Mouse (Mus musculus) limb, embryonic 15.5 days (tissue): Measurements from ENCODE around the gene Tmtc2. TPM values are rescaled to one million over a fixed set of nuclear protein-coding genes. Genes with fewer than 3 reads are reported as not detected.

ENCODE experiments used
- ATAC-seq: fragments of 200-750 bp; cut with Nextera tagmentation; 2 replicates; pipeline ENCODE4 v1.8.0; 2017; ENCODE audit warnings: low read depth, moderate TSS enrichment; ENCODE audit not compliant: insufficient number of reproducible peaks, low FRiP score, low TSS enrichment
- H3K27ac ChIP-seq: fragments of 300-500 bp; sonication (generic); 2 replicates; pipeline ENCODE4 v1.5.1; 2015; ENCODE audit warnings: moderate library complexity, mild to moderate bottlenecking, inconsistent platforms
- H3K27me3 ChIP-seq: fragments of 300-500 bp; sonication (generic); 2 replicates; pipeline ENCODE4 v1.6.1; 2015; ENCODE audit warnings: inconsistent platforms
- H3K36me3 ChIP-seq: fragments of 300-500 bp; sonication (generic); 2 replicates; pipeline ENCODE4 v1.6.1; 2015; ENCODE audit warnings: inconsistent platforms
- H3K4me1 ChIP-seq: fragments of 300-500 bp; sonication (generic); 2 replicates; pipeline ENCODE4 v1.6.1; 2015; ENCODE audit warnings: inconsistent platforms
- H3K4me2 ChIP-seq: fragments of 300-500 bp; sonication (generic); 2 replicates; pipeline ENCODE4 v1.6.1; 2015; ENCODE audit warnings: mild to moderate bottlenecking, inconsistent platforms
- H3K4me3 ChIP-seq: fragments of 300-500 bp; sonication (generic); 2 replicates; pipeline ENCODE4 v1.5.1; 2015; ENCODE audit warnings: mild to moderate bottlenecking, inconsistent platforms
- H3K9ac ChIP-seq: fragments of 300-500 bp; sonication (generic); 2 replicates; pipeline ENCODE4 v1.6.1; 2015; ENCODE audit warnings: inconsistent platforms
- H3K9me3 ChIP-seq: fragments of 300-500 bp; sonication (generic); 2 replicates; pipeline ENCODE4 v1.6.1; 2016; ENCODE audit warnings: inconsistent platforms
- WGBS: fragments of 180-500 bp; shearing (Covaris S2); methylation state at CpG from one replicate; pipeline ENCODE4 v1.1.7; 2015; 5-methylcytosine and 5-hydroxymethylcytosine counted together
- polyA plus RNA-seq: library from polyadenylated mRNA; unstranded; fragments of >200 nt; fragmentation: Nextera tagmentation; extraction: Ambion mirVana; gene quantifications from 2 replicates; pipeline ENCODE4 v1.2.1, GENCODE M21; 2015

The Tmtc2 gene
- polyA plus RNA-seq, 1 experiment from 2014 or later, result 22.0 TPM

GRCm38 (mm10) chr10:105489970-105490735 lies 84.1 kb downstream of the Tmtc2 start:
- H3K4me3 ChIP-seq, result no peak overlapping the region
- WGBS, result 64% methylated on average over 14 of the region's 14 CpGs
- no peak overlapping the region for H3K4me2 ChIP-seq

GRCm38 (mm10) chr10:105486977-105487376 lies 87.3 kb downstream of the Tmtc2 start:
- Histone ChIP-seq H3K27me3 (no peaks in the 10 kb centered on the region), H3K36me3 (peaks cover 2% of the 10 kb centered on the region; the same call in 1 of the 2 replicates), H3K4me3 (no peak overlapping the region), H3K9ac (no peak overlapping the region), H3K27ac (no peak overlapping the region), H3K9me3 (no peaks in the 10 kb centered on the region), H3K4me1 (no peaks in the 10 kb centered on the region), H3K4me2 (no peak overlapping the region)
- ATAC-seq, result no peak
- WGBS, result 58% methylated on average over 4 of the region's 4 CpGs

More at GRCm38 (mm10) chr10:105489970-105490735, 84.1 kb downstream of the Tmtc2 start:
- Histone ChIP-seq H3K4me1 (peaks cover 1% of the 10 kb centered on the region; the same call in 1 of the 2 replicates), H3K36me3 (no peaks in the 10 kb centered on the region), H3K9ac (no peak overlapping the region), H3K9me3 (no peaks in the 10 kb centered on the region), H3K27me3 (no peaks in the 10 kb centered on the region), H3K27ac (no peak overlapping the region)
- no peak for ATAC-seq

- Histone ChIP-seq H3K27me3 (no peaks in the 10 kb centered on the region), H3K4me2 (no peak overlapping the region), H3K9ac (no peak overlapping the region), H3K4me3 (no peak overlapping the region), H3K4me1 (no peaks in the 10 kb centered on the region), H3K27ac (no peak overlapping the region), H3K9me3 (no peaks in the 10 kb centered on the region), H3K36me3 (peaks cover 3% of the 10 kb centered on the region; the same call in 1 of the 2 replicates)
- WGBS, result 84% methylated on average over 2 of the region's 2 CpGs
- ATAC-seq, result no peak
These were observed 89.7 kb downstream of the Tmtc2 start for GRCm38 (mm10) chr10:105484355-105485094.

- Histone ChIP-seq H3K4me2 (no peak overlapping the region), H3K36me3 (peaks cover 3% of the 10 kb centered on the region; the same call in 1 of the 2 replicates), H3K9me3 (no peaks in the 10 kb centered on the region), H3K4me3 (no peak overlapping the region), H3K4me1 (no peaks in the 10 kb centered on the region), H3K9ac (no peak overlapping the region), H3K27ac (no peak overlapping the region), H3K27me3 (no peaks in the 10 kb centered on the region)
- ATAC-seq, result no peak
- WGBS, result 53% methylated on average over 11 of the region's 11 CpGs
These were observed 94.5 kb downstream of the Tmtc2 start for GRCm38 (mm10) chr10:105479771-105480170.

GRCm38 (mm10) chr10:105477623-105478238 lies 96.5 kb downstream of the Tmtc2 start:
- Histone ChIP-seq H3K4me3 (no peak overlapping the region), H3K9ac (no peak overlapping the region), H3K36me3 (peaks cover 3% of the 10 kb centered on the region; the same call in 1 of the 2 replicates), H3K9me3 (no peaks in the 10 kb centered on the region), H3K4me2 (no peak overlapping the region), H3K27me3 (no peaks in the 10 kb centered on the region), H3K27ac (no peak overlapping the region), H3K4me1 (no peaks in the 10 kb centered on the region)
- 77% methylated on average over 18 of the region's 18 CpGs for WGBS
- ATAC-seq, result no peak

- no peaks in the 10 kb centered on the region for H3K27me3 ChIP-seq
- no peak overlapping the region for H3K4me2 ChIP-seq
- H3K9me3 ChIP-seq, result no peaks in the 10 kb centered on the region
- H3K4me3 ChIP-seq, result no peak overlapping the region
- ATAC-seq, result no peak
- no peaks in the 10 kb centered on the region for H3K4me1 ChIP-seq
- H3K36me3 ChIP-seq, result 0 out of 2 replicates have a peak, but pooled peaks cover 3% of the 10 kb centered on the region
- H3K27ac ChIP-seq, result no peak overlapping the region
- H3K9ac ChIP-seq, result no peak overlapping the region
- WGBS, result 79% methylated on average over 6 of the region's 6 CpGs
These were observed 100.0 kb downstream of the Tmtc2 start for GRCm38 (mm10) chr10:105474162-105474830.

GRCm38 (mm10) chr10:105464378-105464777 lies 109.9 kb downstream of the Tmtc2 start:
- no peaks in the 10 kb centered on the region for H3K27me3 ChIP-seq
- no peaks in the 10 kb centered on the region for H3K36me3 ChIP-seq
- ATAC-seq, result no peak
- H3K4me3 ChIP-seq, result no peak overlapping the region
- no peak overlapping the region for H3K4me2 ChIP-seq
- no peak overlapping the region for H3K9ac ChIP-seq
- no peaks in the 10 kb centered on the region for H3K9me3 ChIP-seq
- H3K27ac ChIP-seq, result no peak overlapping the region
- H3K4me1 ChIP-seq, result no peaks in the 10 kb centered on the region
- 59% methylated on average over 4 of the region's 4 CpGs for WGBS

- Histone ChIP-seq H3K9me3 (no peaks in the 10 kb centered on the region), H3K36me3 (no peaks in the 10 kb centered on the region), H3K9ac (no peak overlapping the region), H3K4me1 (no peaks in the 10 kb centered on the region), H3K4me3 (no peak overlapping the region), H3K4me2 (no peak overlapping the region), H3K27me3 (no peaks in the 10 kb centered on the region), H3K27ac (no peak overlapping the region)
- WGBS, result 68% methylated on average over 8 of the region's 8 CpGs
- no peak for ATAC-seq
These were observed 120.8 kb downstream of the Tmtc2 start for GRCm38 (mm10) chr10:105453441-105453840.

- no peak for ATAC-seq
- H3K9me3 ChIP-seq, result no peaks in the 10 kb centered on the region
- H3K4me1 ChIP-seq, result no peaks in the 10 kb centered on the region
- H3K4me2 ChIP-seq, result no peak overlapping the region
- no peaks in the 10 kb centered on the region for H3K36me3 ChIP-seq
- no peak overlapping the region for H3K27ac ChIP-seq
- H3K27me3 ChIP-seq, result no peaks in the 10 kb centered on the region
- 89% methylated on average over 2 of the region's 2 CpGs for WGBS
- H3K4me3 ChIP-seq, result no peak overlapping the region
- no peak overlapping the region for H3K9ac ChIP-seq
These were observed 127.1 kb downstream of the Tmtc2 start for GRCm38 (mm10) chr10:105447191-105447590.

- Histone ChIP-seq H3K27me3 (no peaks in the 10 kb centered on the region), H3K4me1 (no peaks in the 10 kb centered on the region), H3K9ac (no peak overlapping the region), H3K4me2 (no peak overlapping the region), H3K9me3 (no peaks in the 10 kb centered on the region), H3K27ac (no peak overlapping the region), H3K36me3 (no peaks in the 10 kb centered on the region), H3K4me3 (no peak overlapping the region)
- no peak for ATAC-seq
- whole genome bisulfite sequencing, result 54% methylated on average over 3 of the region's 3 CpGs
These were observed 129.9 kb downstream of the Tmtc2 start for GRCm38 (mm10) chr10:105444309-105444708.

GRCm38 (mm10) chr10:105434879-105435278 lies 139.4 kb downstream of the Tmtc2 start:
- Histone ChIP-seq H3K27me3 (no peaks in the 10 kb centered on the region), H3K9me3 (no peaks in the 10 kb centered on the region), H3K4me1 (peaks cover 7% of the 10 kb centered on the region), H3K4me2 (no peak overlapping the region), H3K4me3 (no peak overlapping the region), H3K27ac (no peak overlapping the region), H3K9ac (no peak overlapping the region), H3K36me3 (no peaks in the 10 kb centered on the region)
- ATAC-seq, result no peak
- 50% methylated on average over 5 of the region's 5 CpGs for WGBS
